Mouse (Mus musculus): ENCODE data around the gene Tmem117. TPM values are rescaled to one million over a fixed set of nuclear protein-coding genes. Genes with fewer than 3 reads are reported as not detected.

The Tmem117 gene
- polyA plus RNA-seq, 1 experiment from 2014 or later = 16.1 TPM

GRCm38 (mm10) chr15:95044011-95044410 lies 415.0 kb downstream of the Tmem117 start:
- peak overlapping the region; percentile 12 for H3K27ac ChIP-seq

DNA sequence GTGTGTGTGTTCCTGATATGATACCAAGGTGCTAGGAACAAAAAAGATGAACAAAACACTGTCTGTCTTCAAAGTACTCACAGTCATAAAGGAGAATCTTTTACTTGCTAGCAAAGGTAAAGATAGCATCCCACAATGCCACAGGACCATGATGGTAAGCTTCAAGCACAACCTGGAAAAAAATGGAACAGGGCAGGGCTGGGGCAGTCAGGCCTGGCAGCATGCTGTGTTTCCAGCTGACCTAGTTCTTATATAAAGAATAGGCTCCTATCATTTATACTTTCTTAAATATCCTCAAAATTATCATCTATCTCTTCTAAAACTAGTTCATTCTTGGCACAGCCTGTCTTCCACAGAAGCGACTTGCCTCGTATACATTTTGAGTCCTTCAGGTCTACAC lies 418.5 kb downstream of the Tmem117 start:
- no peak overlapping the region for H3K4me2 ChIP-seq (replicated peaks)
- H3K36me3 ChIP-seq (replicated peaks; ENCODE audit: control insufficient read depth, insufficient read depth) = no peaks in the 10 kb centered on the region
- 79% methylated on average over 2 of the region's 2 CpGs for WGBS
- H3K27me3 ChIP-seq (ENCODE audit: control insufficient read depth, insufficient read depth, low read length) = no peaks in the 10 kb centered on the region
- no peak overlapping the region for H3K9ac ChIP-seq
- DNase-seq (ENCODE audit: low spot score) (no peak), ATAC-seq (ENCODE audit: low FRiP score) (no peak)
- H3K9me3 ChIP-seq (ENCODE audit: control insufficient read depth, low read length) = no peaks in the 10 kb centered on the region
- H3K27ac ChIP-seq = no peak overlapping the region
- H3K4me3 ChIP-seq (replicated peaks; ENCODE audit: low read length) = no peak overlapping the region
- peaks cover 3% of the 10 kb centered on the region; the same call in 1 of the 2 replicates for H3K4me1 ChIP-seq (replicated peaks; ENCODE audit: control insufficient read depth, insufficient read depth, low read length)

More at GRCm38 (mm10) chr15:95044011-95044410, 415.0 kb downstream of the Tmem117 start:
- ATAC-seq (ENCODE audit: low FRiP score) (no peak; the same call in 1 of the 2 replicates), DNase-seq (ENCODE audit: low spot score) (peak; percentile 47)
- peaks cover 3% of the 10 kb centered on the region; the same call in 1 of the 2 replicates for H3K4me1 ChIP-seq (replicated peaks; ENCODE audit: control insufficient read depth, insufficient read depth, low read length)
- no peaks in the 10 kb centered on the region for H3K9me3 ChIP-seq (ENCODE audit: control insufficient read depth, low read length)
- no peaks in the 10 kb centered on the region for H3K36me3 ChIP-seq (replicated peaks; ENCODE audit: control insufficient read depth, insufficient read depth)
- H3K4me3 ChIP-seq (replicated peaks; ENCODE audit: low read length) = no peak overlapping the region
- 54% methylated on average over 8 of the region's 8 CpGs for WGBS
- H3K4me2 ChIP-seq (replicated peaks) = no peak overlapping the region
- no peaks in the 10 kb centered on the region for H3K27me3 ChIP-seq (ENCODE audit: control insufficient read depth, insufficient read depth, low read length)
- no peak overlapping the region for H3K9ac ChIP-seq

DNA sequence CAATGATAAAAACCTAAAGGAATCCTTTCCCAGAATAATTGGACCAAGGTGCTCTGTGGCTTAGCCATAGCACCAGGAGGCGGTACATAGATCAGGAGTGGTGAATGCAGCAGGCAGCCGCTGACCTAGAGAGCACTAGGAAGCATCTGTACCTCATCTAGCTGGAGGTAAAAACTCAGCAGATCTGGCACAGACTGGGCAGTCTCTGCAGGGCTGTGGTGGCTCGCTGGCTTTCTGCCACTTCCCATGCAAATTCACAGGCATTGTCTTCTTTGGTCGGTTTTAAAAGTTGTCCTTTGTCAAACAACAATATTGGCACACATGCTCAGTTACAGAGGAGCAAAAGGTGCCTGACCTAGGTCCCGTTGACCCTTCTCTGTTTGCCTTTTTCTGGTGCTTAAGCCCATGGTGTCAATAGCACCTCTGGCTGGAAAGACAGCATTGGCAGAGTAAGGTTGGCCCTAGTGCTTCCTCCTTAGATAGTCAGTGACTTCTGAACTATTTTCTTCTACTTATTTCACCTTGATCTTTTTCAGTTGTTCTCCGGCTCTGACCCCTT lies 420.2 kb downstream of the Tmem117 start:
- no peak overlapping the region for H3K4me2 ChIP-seq (replicated peaks)
- 60% methylated on average over 6 of the region's 6 CpGs for WGBS
- no peaks in the 10 kb centered on the region for H3K36me3 ChIP-seq (replicated peaks; ENCODE audit: control insufficient read depth, insufficient read depth)
- DNase-seq (ENCODE audit: low spot score) (no peak), ATAC-seq (ENCODE audit: low FRiP score) (no peak)
- H3K9me3 ChIP-seq (ENCODE audit: control insufficient read depth, low read length) = no peaks in the 10 kb centered on the region
- H3K4me1 ChIP-seq (replicated peaks; ENCODE audit: control insufficient read depth, insufficient read depth, low read length) = peaks cover 3% of the 10 kb centered on the region; the same call in 1 of the 2 replicates
- H3K4me3 ChIP-seq (replicated peaks; ENCODE audit: low read length) = no peak overlapping the region
- no peak overlapping the region for H3K9ac ChIP-seq
- H3K27ac ChIP-seq = no peak overlapping the region
- no peaks in the 10 kb centered on the region for H3K27me3 ChIP-seq (ENCODE audit: control insufficient read depth, insufficient read depth, low read length)

DNA sequence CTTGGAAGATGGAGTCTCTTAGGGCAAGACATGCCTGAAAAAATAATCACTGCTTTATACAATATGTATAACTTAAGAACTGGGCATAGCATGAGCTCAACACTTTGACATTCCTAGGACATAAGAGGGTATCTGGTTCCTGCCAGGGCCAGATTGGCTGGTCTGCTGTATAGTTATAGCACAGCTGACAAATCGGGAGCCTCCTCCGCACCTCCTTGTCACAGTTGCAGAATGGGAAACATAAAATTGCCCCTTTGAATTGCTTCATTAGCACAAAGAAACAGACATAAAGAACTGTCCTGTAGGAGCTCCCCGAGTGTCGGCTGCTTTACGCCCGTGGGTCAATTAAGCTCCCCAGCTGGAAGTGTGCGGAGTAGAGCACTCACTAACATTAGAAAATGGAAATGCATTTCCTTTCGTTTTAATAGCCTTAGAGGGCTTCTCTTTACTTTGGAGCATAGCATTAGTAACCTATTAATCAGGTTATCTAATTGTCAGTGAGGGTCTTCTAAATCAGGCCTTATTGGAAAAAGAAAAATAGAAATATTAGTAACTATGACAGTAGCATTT lies 426.1 kb downstream of the Tmem117 start:
- 0 out of 2 replicates have a peak, but pooled peaks cover 4% of the 10 kb centered on the region for H3K4me1 ChIP-seq (replicated peaks; ENCODE audit: control insufficient read depth, insufficient read depth, low read length)
- no peak overlapping the region for H3K9ac ChIP-seq
- no peak overlapping the region for H3K27ac ChIP-seq
- ATAC-seq (ENCODE audit: low FRiP score) = no peak
- no peak overlapping the region for H3K4me2 ChIP-seq (replicated peaks)
- no peak overlapping the region for H3K4me3 ChIP-seq (replicated peaks; ENCODE audit: low read length)
- no peaks in the 10 kb centered on the region for H3K36me3 ChIP-seq (replicated peaks; ENCODE audit: control insufficient read depth, insufficient read depth)
- DNase-seq (ENCODE audit: low spot score) = no peak
- WGBS = 42% methylated on average over 8 of the region's 8 CpGs
- H3K9me3 ChIP-seq (ENCODE audit: control insufficient read depth, low read length) = no peaks in the 10 kb centered on the region
- H3K27me3 ChIP-seq (ENCODE audit: control insufficient read depth, insufficient read depth, low read length) = no peaks in the 10 kb centered on the region

- ATAC-seq (ENCODE audit: low FRiP score) = no peak
- Histone ChIP-seq H3K4me1 (replicated peaks; ENCODE audit: control insufficient read depth, insufficient read depth, low read length) (0 out of 2 replicates have a peak, but pooled peaks cover 9% of the 10 kb centered on the region), H3K27me3 (ENCODE audit: control insufficient read depth, insufficient read depth, low read length) (no peaks in the 10 kb centered on the region), H3K9me3 (ENCODE audit: control insufficient read depth, low read length) (no peaks in the 10 kb centered on the region), H3K9ac (no peak overlapping the region), H3K27ac (no peak overlapping the region), H3K4me2 (replicated peaks) (no peak overlapping the region), H3K4me3 (replicated peaks; ENCODE audit: low read length) (no peak overlapping the region), H3K36me3 (replicated peaks; ENCODE audit: control insufficient read depth, insufficient read depth) (no peaks in the 10 kb centered on the region)
- no peak for DNase-seq (ENCODE audit: low spot score)
- 90% methylated on average over 1 of the region's 1 CpGs for WGBS
Measured at GRCm38 (mm10) chr15:95068023-95068422, 439.0 kb downstream of the Tmem117 start.

DNA sequence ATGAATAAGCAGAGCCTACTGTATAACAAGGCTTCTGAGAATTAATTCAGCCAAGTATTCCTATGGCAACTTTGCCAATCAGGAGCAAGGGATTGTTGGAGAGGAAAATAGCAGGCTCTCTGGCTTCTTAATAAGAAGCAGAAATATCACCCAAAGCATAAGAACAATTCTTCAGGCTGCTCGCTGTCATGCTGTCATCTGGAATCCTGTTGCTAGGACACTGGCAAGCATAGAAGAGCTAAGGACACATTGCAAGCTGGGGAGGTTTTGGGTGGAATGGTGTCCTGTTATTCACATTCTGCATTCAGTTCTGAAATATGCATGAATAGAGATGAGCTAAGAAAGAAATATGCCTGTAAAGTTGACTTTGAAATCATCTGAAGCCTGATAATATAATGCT lies 439.8 kb downstream of the Tmem117 start:
- no peak overlapping the region for H3K9ac ChIP-seq
- H3K9me3 ChIP-seq (ENCODE audit: control insufficient read depth, low read length) = no peaks in the 10 kb centered on the region
- no peaks in the 10 kb centered on the region for H3K36me3 ChIP-seq (replicated peaks; ENCODE audit: control insufficient read depth, insufficient read depth)
- H3K4me3 ChIP-seq (replicated peaks; ENCODE audit: low read length) = no peak overlapping the region
- 66% methylated on average over 1 of the region's 1 CpGs for WGBS
- H3K4me1 ChIP-seq (replicated peaks; ENCODE audit: control insufficient read depth, insufficient read depth, low read length) = 0 out of 2 replicates have a peak, but pooled peaks cover 9% of the 10 kb centered on the region
- ATAC-seq (ENCODE audit: low FRiP score) = no peak
- H3K27me3 ChIP-seq (ENCODE audit: control insufficient read depth, insufficient read depth, low read length) = no peaks in the 10 kb centered on the region
- DNase-seq (ENCODE audit: low spot score) = no peak
- H3K4me2 ChIP-seq (replicated peaks) = no peak overlapping the region
- no peak overlapping the region for H3K27ac ChIP-seq

DNA sequence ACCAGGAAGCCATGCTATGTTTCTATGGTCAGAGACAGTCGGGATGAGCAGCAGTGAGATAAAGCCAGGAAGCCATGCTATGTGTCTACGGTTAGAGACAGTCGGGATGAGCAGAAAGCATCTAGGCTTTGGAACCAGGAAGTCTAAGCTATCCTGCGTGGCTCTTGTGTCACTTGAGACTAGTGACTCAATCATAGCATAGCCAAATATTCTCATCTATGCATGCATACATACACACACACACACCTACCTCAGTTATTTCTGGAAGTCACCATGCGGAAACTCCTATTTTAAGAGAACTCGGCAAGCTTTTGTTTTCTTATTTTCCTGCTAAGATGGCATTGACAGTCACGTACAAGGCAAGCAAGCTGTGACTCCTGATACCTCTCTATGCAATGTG lies 441.8 kb downstream of the Tmem117 start:
- no peaks in the 10 kb centered on the region for H3K36me3 ChIP-seq (replicated peaks; ENCODE audit: control insufficient read depth, insufficient read depth)
- H3K4me3 ChIP-seq (replicated peaks; ENCODE audit: low read length) = no peak overlapping the region
- H3K27me3 ChIP-seq (ENCODE audit: control insufficient read depth, insufficient read depth, low read length) = no peaks in the 10 kb centered on the region
- H3K4me2 ChIP-seq (replicated peaks) = no peak overlapping the region
- no peak overlapping the region for H3K9ac ChIP-seq
- H3K4me1 ChIP-seq (replicated peaks; ENCODE audit: control insufficient read depth, insufficient read depth, low read length) = peaks cover 12% of the 10 kb centered on the region; the same call in 1 of the 2 replicates
- 93% methylated on average over 7 of the region's 7 CpGs for WGBS
- no peak for ATAC-seq (ENCODE audit: low FRiP score)
- DNase-seq (ENCODE audit: low spot score) = no peak
- no peaks in the 10 kb centered on the region for H3K9me3 ChIP-seq (ENCODE audit: control insufficient read depth, low read length)
- no peak overlapping the region for H3K27ac ChIP-seq

- Histone ChIP-seq H3K36me3 (replicated peaks; ENCODE audit: control insufficient read depth, insufficient read depth) (no peaks in the 10 kb centered on the region), H3K27ac (no peak overlapping the region; the same call in 1 of the 2 replicates), H3K4me1 (replicated peaks; ENCODE audit: control insufficient read depth, insufficient read depth, low read length) (peaks cover 5% of the 10 kb centered on the region; the same call in 1 of the 2 replicates), H3K9me3 (ENCODE audit: control insufficient read depth, low read length) (0 out of 2 replicates have a peak, but pooled peaks cover 4% of the 10 kb centered on the region), H3K9ac (no peak overlapping the region), H3K27me3 (ENCODE audit: control insufficient read depth, insufficient read depth, low read length) (no peaks in the 10 kb centered on the region), H3K4me3 (replicated peaks; ENCODE audit: low read length) (no peak overlapping the region), H3K4me2 (replicated peaks) (no peak overlapping the region)
- no peak for ATAC-seq (ENCODE audit: low FRiP score)
- no peak for DNase-seq (ENCODE audit: low spot score)
- 57% methylated on average over 12 of the region's 12 CpGs for WGBS
Measured at GRCm38 (mm10) chr15:95075356-95075755, 446.3 kb downstream of the Tmem117 start.

GRCm38 (mm10) chr15:95081654-95082053 lies 452.6 kb downstream of the Tmem117 start:
- Histone ChIP-seq H3K27ac (peak overlapping the region; percentile 43), H3K9ac (no peak overlapping the region), H3K27me3 (ENCODE audit: control insufficient read depth, insufficient read depth, low read length) (no peaks in the 10 kb centered on the region), H3K4me2 (replicated peaks) (peak overlapping the region; percentile 31), H3K36me3 (replicated peaks; ENCODE audit: control insufficient read depth, insufficient read depth) (no peaks in the 10 kb centered on the region), H3K4me3 (replicated peaks; ENCODE audit: low read length) (no peak overlapping the region), H3K4me1 (replicated peaks; ENCODE audit: control insufficient read depth, insufficient read depth, low read length) (peaks cover 18% of the 10 kb centered on the region), H3K9me3 (ENCODE audit: control insufficient read depth, low read length) (0 out of 2 replicates have a peak, but pooled peaks cover 4% of the 10 kb centered on the region)
- ATAC-seq (ENCODE audit: low FRiP score) (no peak), DNase-seq (ENCODE audit: low spot score) (peak; percentile 45)
- WGBS = 36% methylated on average over 11 of the region's 11 CpGs

Measured in hindbrain, embryonic 14.5 days (tissue).